ENCODE assay signal across 14 mouse cellular contexts in genomic region chr5:77372242-77372641, GRCm38 (mm10). TPM values are rescaled to one million over a fixed set of nuclear protein-coding genes. Genes with fewer than 3 reads are reported as not detected.
DNase-seq lines count a peak whose midpoint lies in the region; ATAC-seq and TF ChIP-seq lines count a peak whose summit lies in the region.
"Had no signal": no experiment of that assay in that cellular context is flagged by ENCODE, and none has a peak within 500 bp of the region (broad histone marks: within the 10 kb centered on the region; RNA-seq: fewer than 3 reads in every experiment).

No protein-coding gene starts in this region.

- DNase-seq in liver, embryonic 11.5 days (ENCODE audit: low spot score): no peak
- peak; percentile 60 for DNase-seq in lung, postnatal 36 days
- DNase-seq in embryo, embryonic 11 days: no peak
- no peak for DNase-seq in yolk sac, embryonic 10.5 days (ENCODE audit: low spot score)
- DNase-seq in thymus, adult 2 months: no peak
- DNase-seq: cerebellum, adult 2 months; liver, embryonic 13.5 days; right cerebral cortex, postnatal 14 days had no signal

- WGBS in liver, embryonic 12.5 days (ENCODE audit: insufficient replicate concordance): 38% methylated on average over 7 of the region's 7 CpGs
- WGBS in liver, embryonic 11.5 days: 57% methylated on average over 7 of the region's 7 CpGs
- 52% methylated on average over 7 of the region's 7 CpGs for WGBS in heart, embryonic 13.5 days
- WGBS in thymus, adult 2 months: 72% methylated on average over 7 of the region's 7 CpGs

- no peaks in the 10 kb centered on the region for H3K27me3 ChIP-seq in liver, embryonic 12.5 days (replicated peaks)
- H3K27me3 ChIP-seq in liver, embryonic 11.5 days (replicated peaks; ENCODE audit: control insufficient read depth, insufficient read depth, low read length): no peaks in the 10 kb centered on the region
- no peaks in the 10 kb centered on the region for H3K27me3 ChIP-seq in heart, embryonic 13.5 days (replicated peaks)
- no peaks in the 10 kb centered on the region for H3K27me3 ChIP-seq in thymus, adult 2 months (ENCODE audit: control insufficient read depth, insufficient read depth, low read length)
- H3K27me3 ChIP-seq: liver, embryonic 13.5 days; midbrain, embryonic 13.5 days; neural tube, embryonic 13.5 days had no signal

- TF ChIP-seq POLR2A in embryonic fibroblast, embryonic 13.5 days (IDR thresholded peaks at IDR 0.05; ENCODE audit: low read depth, low read length): no peak
- TF ChIP-seq POLR2A in thymus, adult 2 months (IDR thresholded peaks at IDR 0.05; ENCODE audit: control insufficient read depth, extremely low read depth, insufficient read depth, low read length, poor library complexity): no peak

- no peaks in the 10 kb centered on the region for H3K36me3 ChIP-seq in liver, embryonic 12.5 days
- no peaks in the 10 kb centered on the region for H3K36me3 ChIP-seq in liver, embryonic 11.5 days (ENCODE audit: control insufficient read depth, insufficient read depth, low read length)
- H3K36me3 ChIP-seq in heart, embryonic 13.5 days: no peaks in the 10 kb centered on the region
- H3K36me3 ChIP-seq in thymus, adult 2 months (ENCODE audit: control insufficient read depth, insufficient read depth, low read length): no peaks in the 10 kb centered on the region
- H3K36me3 ChIP-seq: liver, embryonic 13.5 days; midbrain, embryonic 13.5 days; neural tube, embryonic 13.5 days had no signal

- H3K4me1 ChIP-seq in liver, embryonic 12.5 days: peaks cover 15% of the 10 kb centered on the region
- peaks cover 4% of the 10 kb centered on the region for H3K4me1 ChIP-seq in liver, embryonic 11.5 days (replicated peaks; ENCODE audit: control insufficient read depth, insufficient read depth, low read length)
- peaks cover 30% of the 10 kb centered on the region for H3K4me1 ChIP-seq in embryonic fibroblast, embryonic 13.5 days (ENCODE audit: control insufficient read depth, insufficient read depth, low read length)
- peaks cover 22% of the 10 kb centered on the region for H3K4me1 ChIP-seq in heart, embryonic 13.5 days
- peaks cover 12% of the 10 kb centered on the region for H3K4me1 ChIP-seq in thymus, adult 2 months (replicated peaks; ENCODE audit: control insufficient read depth, insufficient read depth, low read length)
- H3K4me1 ChIP-seq: midbrain, embryonic 13.5 days had no signal

- no peak overlapping the region for H3K4me3 ChIP-seq in liver, embryonic 12.5 days
- no peak overlapping the region for H3K4me3 ChIP-seq in liver, embryonic 11.5 days (ENCODE audit: low read depth, low read length)
- H3K4me3 ChIP-seq in embryonic fibroblast, embryonic 13.5 days (ENCODE audit: insufficient read depth, low read length): no peak overlapping the region
- H3K4me3 ChIP-seq in heart, embryonic 13.5 days: no peak overlapping the region
- no peak overlapping the region for H3K4me3 ChIP-seq in thymus, adult 2 months (ENCODE audit: control insufficient read depth, insufficient read depth, low read length)
- H3K4me3 ChIP-seq: liver, embryonic 13.5 days; midbrain, embryonic 13.5 days; neural tube, embryonic 13.5 days had no signal

- no peak for ATAC-seq in liver, embryonic 12.5 days
- no peak for ATAC-seq in liver, embryonic 11.5 days (replicated peaks; ENCODE audit: low FRiP score)
- ATAC-seq in heart, embryonic 13.5 days (ENCODE audit: extremely low read depth, insufficient number of reproducible peaks, low FRiP score, low TSS enrichment): no peak
- ATAC-seq: hindbrain, embryonic 16.5 days; midbrain, embryonic 13.5 days had no signal

- H3K9me3 ChIP-seq in liver, embryonic 12.5 days (replicated peaks): no peaks in the 10 kb centered on the region
- no peaks in the 10 kb centered on the region for H3K9me3 ChIP-seq in liver, embryonic 11.5 days (ENCODE audit: control insufficient read depth, low read length)
- H3K9me3 ChIP-seq in heart, embryonic 13.5 days: no peaks in the 10 kb centered on the region
- H3K9me3 ChIP-seq: liver, embryonic 13.5 days; midbrain, embryonic 13.5 days; neural tube, embryonic 13.5 days had no signal

- H3K9ac ChIP-seq in liver, embryonic 12.5 days: no peak overlapping the region
- no peak overlapping the region for H3K9ac ChIP-seq in liver, embryonic 11.5 days (ENCODE audit: low read depth, low read length)
- no peak overlapping the region for H3K9ac ChIP-seq in heart, embryonic 13.5 days
- H3K9ac ChIP-seq: liver, embryonic 13.5 days; midbrain, embryonic 13.5 days; neural tube, embryonic 13.5 days had no signal

- no peak overlapping the region for H3K27ac ChIP-seq in liver, embryonic 12.5 days
- H3K27ac ChIP-seq in liver, embryonic 11.5 days (ENCODE audit: low read depth, low read length): no peak overlapping the region
- peak overlapping the region; percentile 65; the same call in 1 of the 2 replicates for H3K27ac ChIP-seq in embryonic fibroblast, embryonic 13.5 days (ENCODE audit: insufficient read depth, low read length)
- H3K27ac ChIP-seq in heart, embryonic 13.5 days (replicated peaks): 0 out of 2 replicates have a peak overlapping the region, but pooled peaks have one; percentile 37
- no peak overlapping the region for H3K27ac ChIP-seq in thymus, adult 2 months (ENCODE audit: control insufficient read depth, insufficient read depth, low read length)
- H3K27ac ChIP-seq: liver, embryonic 13.5 days; midbrain, embryonic 13.5 days; neural tube, embryonic 13.5 days had no signal

- TF ChIP-seq CTCF in embryonic fibroblast, embryonic 13.5 days (IDR thresholded peaks at IDR 0.05; ENCODE audit: borderline replicate concordance, insufficient read depth, low read length): no peak
- TF ChIP-seq CTCF in thymus, adult 2 months (IDR thresholded peaks at IDR 0.05; ENCODE audit: borderline replicate concordance, control insufficient read depth, extremely low read depth, insufficient read depth, low read length, poor library complexity): no peak

- peak overlapping the region; percentile 18; the same call in 1 of the 2 replicates for H3K4me2 ChIP-seq in liver, embryonic 12.5 days
- H3K4me2 ChIP-seq in liver, embryonic 11.5 days: no peak overlapping the region
- H3K4me2 ChIP-seq in heart, embryonic 13.5 days: no peak overlapping the region
- H3K4me2 ChIP-seq: liver, embryonic 13.5 days; midbrain, embryonic 13.5 days; neural tube, embryonic 13.5 days had no signal

RNA-seq across cellular contexts. Expression of gene Igfbp7, which starts 35.6 kb away (rescaled TPM):
- 13.4 and 14.2 TPM in 2 replicates for polyA plus RNA-seq in liver, embryonic 12.5 days (2016; fragmentation: Nextera tagmentation; extraction: Ambion mirVana)
- polyA plus RNA-seq in liver, embryonic 11.5 days (2014; fragmentation: Nextera tagmentation; extraction: Ambion mirVana): 8.2 and 8.6 TPM in 2 replicates
- polyA plus RNA-seq in embryonic fibroblast, embryonic 13.5 days (2011; ENCODE audit: insufficient read length, low read depth, missing spikeins): 406 and 784 TPM in 2 replicates
- polyA plus RNA-seq in heart, embryonic 13.5 days (2015; fragmentation: Nextera tagmentation; extraction: Ambion mirVana): 30.2 and 32.4 TPM in 2 replicates
- polyA plus RNA-seq in thymus, adult 2 months (2012; rRNA removed): 370 and 442 TPM in 2 replicates

Comparison
In these comparisons a context has a peak if more than half of its experiments do, and no peak if none do; other contexts are left out.
1. H3K27ac ChIP-seq: peak in embryonic fibroblast, embryonic 13.5 days (single experiment) and heart, embryonic 13.5 days (single experiment); none in liver, embryonic 12.5 days (single experiment), liver, embryonic 11.5 days (single experiment) and thymus, adult 2 months (single experiment).
2. RNA of gene Igfbp7, which starts 35.6 kb away (polyA plus RNA-seq): 406 to 784 TPM in embryonic fibroblast, embryonic 13.5 days and 370 to 442 TPM in thymus, adult 2 months; 30.2 to 32.4 TPM in heart, embryonic 13.5 days, 13.4 to 14.2 TPM in liver, embryonic 12.5 days and 8.2 to 8.6 TPM in liver, embryonic 11.5 days; every median in the first group is over 10 times any median in the second.